In genomic region chr9:32676480-32676879, GRCm38 (mm10) we compare ENCODE assay signal across 10 mouse cellular contexts. TPM values are rescaled to one million over a fixed set of nuclear protein-coding genes. Genes with fewer than 3 reads are reported as not detected.
DNase-seq lines count a peak whose midpoint lies in the region; ATAC-seq and TF ChIP-seq lines count a peak whose summit lies in the region.
"Had no signal": no experiment of that assay in that cellular context is flagged by ENCODE, and none has a peak within 500 bp of the region (broad histone marks: within the 10 kb centered on the region; RNA-seq: fewer than 3 reads in every experiment).

No protein-coding gene starts in this region.

- no peak for TF ChIP-seq CTCF in hindbrain, postnatal 0 days (IDR thresholded peaks at IDR 0.05; ENCODE audit: low read depth)

- no peak overlapping the region for H3K9ac ChIP-seq in hindbrain, embryonic 12.5 days
- no peak overlapping the region for H3K9ac ChIP-seq in hindbrain, postnatal 0 days (replicated peaks; ENCODE audit: low read length)
- no peak overlapping the region for H3K9ac ChIP-seq in intestine, embryonic 16.5 days (ENCODE audit: low read depth, low read length)
- H3K9ac ChIP-seq: hindbrain, embryonic 13.5 days had no signal

- 4% methylated on average over 3 of the region's 3 CpGs for WGBS in hindbrain, embryonic 12.5 days
- WGBS in hindbrain, postnatal 0 days = 7% methylated on average over 3 of the region's 3 CpGs
- WGBS in intestine, embryonic 16.5 days = 12% methylated on average over 3 of the region's 3 CpGs

- DNase-seq in hindbrain, postnatal 0 days (ENCODE audit: low spot score) = no peak
- peak; percentile 63 for DNase-seq in 3T3-L1 (ENCODE audit: low read depth, low spot score)
- DNase-seq in ovary, postnatal 36 days (ENCODE audit: low spot score) = no peak
- DNase-seq in layer of hippocampus, adult 8-10 months (ENCODE audit: low spot score in 2 of 2) = no peak
- DNase-seq in cerebellum, adult 18-20 months = no peak
- DNase-seq: right cerebral cortex, postnatal 25 days had no signal

- H3K4me3 ChIP-seq in hindbrain, embryonic 12.5 days = no peak overlapping the region
- H3K4me3 ChIP-seq in hindbrain, postnatal 0 days (ENCODE audit: low read length) = no peak overlapping the region
- H3K4me3 ChIP-seq in intestine, embryonic 16.5 days (ENCODE audit: low read length) = no peak overlapping the region
- H3K4me3 ChIP-seq: hindbrain, embryonic 13.5 days had no signal

- no peak overlapping the region for H3K27ac ChIP-seq in hindbrain, embryonic 12.5 days
- H3K27ac ChIP-seq in hindbrain, postnatal 0 days = no peak overlapping the region
- peak overlapping the region; percentile 34 for H3K27ac ChIP-seq in intestine, embryonic 16.5 days (ENCODE audit: low read length)
- H3K27ac ChIP-seq: hindbrain, embryonic 13.5 days had no signal

- H3K36me3 ChIP-seq in hindbrain, embryonic 12.5 days = no peaks in the 10 kb centered on the region
- no peaks in the 10 kb centered on the region for H3K36me3 ChIP-seq in hindbrain, postnatal 0 days (ENCODE audit: insufficient read depth, low read length)
- H3K36me3 ChIP-seq in intestine, embryonic 16.5 days (ENCODE audit: control insufficient read depth, insufficient read depth, low read length) = no peaks in the 10 kb centered on the region
- H3K36me3 ChIP-seq: hindbrain, embryonic 13.5 days had no signal

- H3K4me1 ChIP-seq in hindbrain, embryonic 12.5 days = peaks cover 35% of the 10 kb centered on the region
- H3K4me1 ChIP-seq in hindbrain, postnatal 0 days (ENCODE audit: insufficient read depth, low read length) = peaks cover 4% of the 10 kb centered on the region
- H3K4me1 ChIP-seq in intestine, embryonic 16.5 days (ENCODE audit: control insufficient read depth, insufficient read depth, low read length) = peaks cover 44% of the 10 kb centered on the region

- ATAC-seq in hindbrain, embryonic 12.5 days (ENCODE audit: low FRiP score) = peak; percentile 41; the same call in 1 of the 2 replicates
- no peak for ATAC-seq in hindbrain, postnatal 0 days
- ATAC-seq in activated CD4-positive, CD25-positive, alpha-beta regulatory T cell, adult 4 months = peak; percentile 21
- no peak for ATAC-seq in intestine, embryonic 16.5 days

- H3K27me3 ChIP-seq in hindbrain, embryonic 12.5 days = peaks cover 88% of the 10 kb centered on the region
- H3K27me3 ChIP-seq in hindbrain, postnatal 0 days (ENCODE audit: insufficient read depth, low read length) = peaks cover 60% of the 10 kb centered on the region
- 0 out of 2 replicates have a peak, but pooled peaks cover 2% of the 10 kb centered on the region for H3K27me3 ChIP-seq in intestine, embryonic 16.5 days (replicated peaks; ENCODE audit: control insufficient read depth, insufficient read depth, low read length)

- no peak overlapping the region for H3K4me2 ChIP-seq in hindbrain, embryonic 12.5 days (replicated peaks)
- H3K4me2 ChIP-seq in hindbrain, postnatal 0 days (ENCODE audit: low read depth, low read length) = no peak overlapping the region
- H3K4me2 ChIP-seq in intestine, embryonic 16.5 days (ENCODE audit: low read depth, low read length) = 0 out of 2 replicates have a peak overlapping the region, but pooled peaks have one; percentile 22
- H3K4me2 ChIP-seq: hindbrain, embryonic 13.5 days had no signal

- H3K9me3 ChIP-seq in hindbrain, embryonic 12.5 days (replicated peaks) = no peaks in the 10 kb centered on the region
- no peaks in the 10 kb centered on the region for H3K9me3 ChIP-seq in hindbrain, postnatal 0 days (ENCODE audit: low read length)
- no peaks in the 10 kb centered on the region for H3K9me3 ChIP-seq in intestine, embryonic 16.5 days (ENCODE audit: control insufficient read depth, low read length)
- H3K9me3 ChIP-seq: hindbrain, embryonic 13.5 days had no signal

RNA-seq across cellular contexts. Expression of gene Ets1, which starts 40.5 kb away (rescaled TPM):
- polyA plus RNA-seq in hindbrain, embryonic 12.5 days (2016; fragmentation: Nextera tagmentation; extraction: Ambion mirVana) = 35.7 and 38.5 TPM in 2 replicates
- 14.0 and 17.6 TPM in 2 replicates for total RNA-seq in hindbrain, postnatal 0 days (2014; rRNA removed)
- polyA plus RNA-seq in hindbrain, postnatal 0 days (2015; fragmentation: Nextera tagmentation; extraction: Ambion mirVana) = 9.9 and 11.7 TPM in 2 replicates
- polyA plus RNA-seq in activated CD4-positive, CD25-positive, alpha-beta regulatory T cell, adult 4 months (2017; shearing (Covaris generic)) = 100 to 1,000 TPM; 724 to 833 TPM
- 33.0 and 33.9 TPM in 2 replicates for polyA plus RNA-seq in intestine, embryonic 16.5 days (2015; fragmentation: Nextera tagmentation; extraction: Ambion mirVana)
- 10 to 100 TPM; 11.1 to 12.9 (median 11.9) TPM for total RNA-seq in layer of hippocampus, adult 8-10 months (2022)

Comparison
In these comparisons a context has a peak if more than half of its experiments do, and no peak if none do; other contexts are left out.
1. ATAC-seq: peak in hindbrain, embryonic 12.5 days (single experiment) and activated CD4-positive, CD25-positive, alpha-beta regulatory T cell, adult 4 months (single experiment); none in hindbrain, postnatal 0 days (single experiment) and intestine, embryonic 16.5 days (single experiment).
2. RNA of gene Ets1, which starts 40.5 kb away (polyA plus RNA-seq): 724 to 833 TPM in activated CD4-positive, CD25-positive, alpha-beta regulatory T cell, adult 4 months; 35.7 to 38.5 TPM in hindbrain, embryonic 12.5 days, 33.0 to 33.9 TPM in intestine, embryonic 16.5 days and 9.9 to 11.7 TPM in hindbrain, postnatal 0 days; every median in the first group is over 10 times any median in the second.